Mouse (Mus musculus) heart, postnatal 25 days (tissue): ENCODE data around the gene Myo19. TPM values are rescaled to one million over a fixed set of nuclear protein-coding genes. Genes with fewer than 3 reads are reported as not detected.

Experiments
- microRNA-seq: library from miRNA; unstranded; fragments of <30 nt; microRNA quantifications from one replicate; pipeline ENCODE4 v1.2.0, GENCODE M21; 2022
- total RNA-seq, 2 experiments: library from RNA; stranded (reverse); gene quantifications; 2 replicates each; pipeline ENCODE4 v1.2.3; 2021

Gene Myo19
- total RNA-seq, 2 experiments from 2014 or later, result 5.7 to 7.3 TPM

Small RNA genes within 50 kb of the gene (microRNA-seq; reads per million reads assigned to microRNA genes)
- not detected for gene Gm23564

Other genes starting within 250 kb of the Myo19 start
- gene Mrm1, start 60.6 kb upstream of the Myo19 start, total RNA-seq, result 10 to 100 TPM; 17.1 to 17.9 TPM
- gene Dhrs11, start 51.2 kb upstream of the Myo19 start, total RNA-seq, result 100 to 1,000 TPM; 106 to 108 TPM
- gene Ggnbp2, start 9.3 kb upstream of the Myo19 start, total RNA-seq, result 10 to 100 TPM; 41.2 to 46.8 TPM
- gene Pigw, start 137 bp downstream of the Myo19 start, total RNA-seq, result 1 to 10 TPM; 5.4 to 6.4 TPM
- gene Znhit3, start 36.2 kb downstream of the Myo19 start, total RNA-seq, result 10 to 100 TPM in 1 of 2 experiments, 1 to 10 TPM in 1; 7.6 to 10.2 TPM
- gene Car4, start 77.6 kb downstream of the Myo19 start, total RNA-seq, result 10 to 100 TPM; 32.8 to 47.4 TPM